Mouse (Mus musculus) liver, adult 2 months (tissue): Measurements from ENCODE around the gene Lrba. TPM values are rescaled to one million over a fixed set of nuclear protein-coding genes. Genes with fewer than 3 reads are reported as not detected.

Experiments used
- DNase-seq: peaks from one replicate; pipeline ENCODE4 v3.0.0-alpha.2; 2011; ENCODE audit warnings: low read depth, low spot score; ENCODE audit errors: extremely low read depth
- H3K27ac ChIP-seq: fragments of 200-500 bp; replicated peaks from 2 replicates; pipeline ENCODE4 v1.5.1; 2012; ENCODE audit warnings: low read depth, mild to moderate bottlenecking, control low read depth, inconsistent platforms, low read length; ENCODE audit not compliant: insufficient read depth
- H3K27me3 ChIP-seq: fragments of 200-500 bp; 2 replicates; pipeline ENCODE4 v1.6.1; 2012; ENCODE audit warnings: mild to moderate bottlenecking, moderate library complexity, low read length, inconsistent platforms; ENCODE audit not compliant: control insufficient read depth, insufficient read depth
- H3K36me3 ChIP-seq: fragments of 200-500 bp; 2 replicates; pipeline ENCODE4 v1.6.1; 2012; ENCODE audit warnings: low read length, inconsistent platforms; ENCODE audit not compliant: control insufficient read depth, insufficient read depth
- H3K4me1 ChIP-seq: fragments of 200-500 bp; 2 replicates; pipeline ENCODE4 v1.6.1; 2011; ENCODE audit warnings: low read length; ENCODE audit not compliant: control insufficient read depth, insufficient read depth
- H3K4me3 ChIP-seq: fragments of 200-500 bp; 2 replicates; pipeline ENCODE4 v1.5.1; 2011; ENCODE audit warnings: low read depth, mild to moderate bottlenecking, control low read depth, low read length, moderate library complexity; ENCODE audit not compliant: insufficient read depth
- H3K79me2 ChIP-seq: fragments of 200-500 bp; 2 replicates; pipeline ENCODE4 v1.6.1; 2012; ENCODE audit warnings: inconsistent platforms, mild to moderate bottlenecking, low read length, moderate library complexity; ENCODE audit not compliant: control insufficient read depth, insufficient read depth
- H3K9ac ChIP-seq: fragments of 200-500 bp; 2 replicates; pipeline ENCODE4 v1.6.1; 2012; ENCODE audit warnings: low read depth, mild to moderate bottlenecking, control low read depth, inconsistent platforms, low read length
- CTCF ChIP-seq: fragments of 200-500 bp; IDR thresholded peaks from 2 replicates; pipeline ENCODE4 v1.5.1; 2011; ENCODE audit warnings: low read depth, low read length, control low read depth
- POLR2A ChIP-seq: fragments of 200-500 bp; IDR thresholded peaks from 2 replicates; pipeline ENCODE4 v1.6.1; 2011; ENCODE audit warnings: low read length, control low read depth; ENCODE audit not compliant: insufficient read depth; ENCODE audit errors: extremely low read depth
- WGBS: fragments of 180-500 bp; shearing (Covaris S2); methylation state at CpG from one replicate; pipeline ENCODE4 v1.1.7; 2018; 5-methylcytosine and 5-hydroxymethylcytosine counted together
- polyA plus RNA-seq: library from polyadenylated mRNA; depleted of rRNA; stranded (reverse); fragments of >200 nt; gene quantifications from 2 replicates; pipeline ENCODE4 v1.2.3, GENCODE M21; 2012
- total RNA-seq: library from RNA; depleted of rRNA; stranded (reverse); fragments of >200 nt; gene quantifications from 2 replicates; pipeline ENCODE4 v1.2.3, GENCODE M21; 2014

Lrba gene
- total and polyA plus RNA-seq, 2 experiments: 8.4 to 26.1 TPM

GRCm38 (mm10) chr3:86754595-86755557 is 530.4 kb downstream of the Lrba start:
- no peak overlapping the region for H3K27ac ChIP-seq
- H3K9ac ChIP-seq: no peak overlapping the region
- no peak for DNase-seq
- TF ChIP-seq CTCF (no peak), POLR2A (no peak)
- H3K36me3 ChIP-seq: no peaks in the 10 kb centered on the region; the same call in 1 of the 2 replicates
- no peaks in the 10 kb centered on the region for H3K79me2 ChIP-seq
- H3K4me1 ChIP-seq: no peaks in the 10 kb centered on the region
- 88% methylated on average over 14 of the region's 14 CpGs for WGBS
- no peaks in the 10 kb centered on the region for H3K27me3 ChIP-seq
- H3K4me3 ChIP-seq: no peak overlapping the region

- Histone ChIP-seq H3K4me1 (no peaks in the 10 kb centered on the region), H3K27ac (no peak overlapping the region), H3K79me2 (no peaks in the 10 kb centered on the region), H3K27me3 (no peaks in the 10 kb centered on the region), H3K4me3 (no peak overlapping the region), H3K36me3 (no peaks in the 10 kb centered on the region; the same call in 1 of the 2 replicates), H3K9ac (no peak overlapping the region)
- no peak for DNase-seq
- TF ChIP-seq POLR2A: no peak
- no peak for TF ChIP-seq CTCF
- 92% methylated on average over 1 of the region's 1 CpGs for WGBS
Measured at GRCm38 (mm10) chr3:86756548-86756947, 532.1 kb downstream of the Lrba start.

- H3K4me3 ChIP-seq: peak overlapping the region; percentile 51
- H3K79me2 ChIP-seq: no peaks in the 10 kb centered on the region
- TF ChIP-seq CTCF (no peak), POLR2A (no peak)
- no peak for DNase-seq
- H3K9ac ChIP-seq: no peak overlapping the region
- no peaks in the 10 kb centered on the region; the same call in 1 of the 2 replicates for H3K36me3 ChIP-seq
- H3K4me1 ChIP-seq: no peaks in the 10 kb centered on the region
- H3K27me3 ChIP-seq: no peaks in the 10 kb centered on the region
- WGBS: 68% methylated on average over 6 of the region's 6 CpGs
- H3K27ac ChIP-seq: no peak overlapping the region
Measured at GRCm38 (mm10) chr3:86758727-86759126, 534.2 kb downstream of the Lrba start.

DNA sequence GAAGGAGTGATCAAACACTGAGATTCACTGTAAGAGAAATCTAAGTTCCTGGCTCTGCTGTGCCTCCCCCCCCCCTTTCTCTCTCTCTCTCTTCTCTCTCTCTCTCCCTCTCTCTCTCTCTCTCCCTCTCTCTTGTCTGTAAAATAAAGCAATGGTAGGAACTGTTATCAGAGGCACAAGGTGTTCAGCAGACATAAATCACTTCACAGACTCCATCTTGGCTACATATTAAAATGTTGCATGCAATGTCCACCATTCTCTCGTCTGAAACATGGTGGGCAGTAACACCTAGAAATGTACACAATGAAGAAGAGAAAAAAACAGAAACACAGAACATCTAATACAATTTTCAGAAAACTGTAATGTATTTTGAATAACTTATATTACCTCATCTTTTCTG is 534.9 kb downstream of the Lrba start:
- WGBS: 90% methylated on average over 1 of the region's 1 CpGs
- H3K4me1 ChIP-seq: no peaks in the 10 kb centered on the region
- DNase-seq: no peak
- H3K9ac ChIP-seq: no peak overlapping the region
- no peaks in the 10 kb centered on the region; the same call in 1 of the 2 replicates for H3K36me3 ChIP-seq
- TF ChIP-seq POLR2A (no peak), CTCF (no peak)
- no peaks in the 10 kb centered on the region for H3K27me3 ChIP-seq
- H3K27ac ChIP-seq: no peak overlapping the region
- no peaks in the 10 kb centered on the region for H3K79me2 ChIP-seq
- H3K4me3 ChIP-seq: no peak overlapping the region

GRCm38 (mm10) chr3:86759834-86760233 is 535.4 kb downstream of the Lrba start:
- DNase-seq: no peak
- Histone ChIP-seq H3K9ac (no peak overlapping the region), H3K4me3 (no peak overlapping the region), H3K27ac (no peak overlapping the region), H3K79me2 (no peaks in the 10 kb centered on the region), H3K4me1 (no peaks in the 10 kb centered on the region), H3K27me3 (no peaks in the 10 kb centered on the region), H3K36me3 (no peaks in the 10 kb centered on the region; the same call in 1 of the 2 replicates)
- no peak for TF ChIP-seq POLR2A
- TF ChIP-seq CTCF: no peak
- WGBS: 91% methylated on average over 8 of the region's 8 CpGs

- no peak overlapping the region for H3K4me3 ChIP-seq
- H3K27ac ChIP-seq: no peak overlapping the region
- no peak overlapping the region for H3K9ac ChIP-seq
- H3K4me1 ChIP-seq: no peaks in the 10 kb centered on the region
- H3K27me3 ChIP-seq: no peaks in the 10 kb centered on the region
- WGBS: 95% methylated on average over 7 of the region's 7 CpGs
- no peaks in the 10 kb centered on the region; the same call in 1 of the 2 replicates for H3K36me3 ChIP-seq
- TF ChIP-seq POLR2A (no peak), CTCF (no peak)
- H3K79me2 ChIP-seq: no peaks in the 10 kb centered on the region
- DNase-seq: no peak
Measured at GRCm38 (mm10) chr3:86760474-86760873, 536.0 kb downstream of the Lrba start.
